Mouse (Mus musculus) bone marrow, adult 2 months (tissue): Measurements from ENCODE around the gene Col23a1.

ENCODE experiments used
- CTCF ChIP-seq: fragments of 200-500 bp; IDR thresholded peaks from 2 replicates; pipeline ENCODE4 v1.5.1; 2011; ENCODE audit warnings: low read length, control low read depth; ENCODE audit not compliant: control insufficient read depth, insufficient read depth
- POLR2A ChIP-seq: fragments of 200-500 bp; IDR thresholded peaks from 2 replicates; pipeline ENCODE4 v1.6.1; 2011; ENCODE audit warnings: low read depth, mild to moderate bottlenecking, control low read depth, low read length, borderline replicate concordance; ENCODE audit not compliant: control insufficient read depth

DNA sequence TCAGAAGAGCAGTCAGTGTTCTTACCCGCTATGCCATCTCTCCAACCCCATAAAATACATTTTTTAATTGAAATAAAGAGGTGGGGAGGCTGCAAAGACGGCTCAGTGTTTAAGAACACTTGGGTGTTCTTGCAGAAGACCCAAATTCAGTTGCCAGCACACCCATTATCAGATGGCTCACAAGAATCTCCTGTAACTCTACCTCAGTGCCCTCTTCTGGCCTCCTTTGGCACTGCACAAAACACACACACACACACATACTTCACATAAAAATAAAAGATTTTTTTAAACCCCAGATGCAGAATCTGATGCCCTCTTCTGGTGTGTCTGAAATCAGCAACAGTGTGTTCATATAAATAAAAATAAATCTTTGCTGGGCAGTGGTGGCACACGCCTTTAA lies 299.1 kb downstream of the Col23a1 start:
- no peak for TF ChIP-seq CTCF
- no peak for TF ChIP-seq POLR2A
